Mouse (Mus musculus) liver, embryonic 14.5 days (tissue): ENCODE results near the gene Ltbp4.

Experiments
- CTCF ChIP-seq: IDR thresholded peaks from 2 replicates; pipeline ENCODE4 v1.5.1; 2016; ENCODE audit warnings: antibody characterized with exemption, low read depth, control low read depth
- EP300 ChIP-seq: IDR thresholded peaks from 2 replicates; pipeline ENCODE4 v1.6.1; 2016; ENCODE audit warnings: antibody characterized with exemption, low read depth

DNA sequence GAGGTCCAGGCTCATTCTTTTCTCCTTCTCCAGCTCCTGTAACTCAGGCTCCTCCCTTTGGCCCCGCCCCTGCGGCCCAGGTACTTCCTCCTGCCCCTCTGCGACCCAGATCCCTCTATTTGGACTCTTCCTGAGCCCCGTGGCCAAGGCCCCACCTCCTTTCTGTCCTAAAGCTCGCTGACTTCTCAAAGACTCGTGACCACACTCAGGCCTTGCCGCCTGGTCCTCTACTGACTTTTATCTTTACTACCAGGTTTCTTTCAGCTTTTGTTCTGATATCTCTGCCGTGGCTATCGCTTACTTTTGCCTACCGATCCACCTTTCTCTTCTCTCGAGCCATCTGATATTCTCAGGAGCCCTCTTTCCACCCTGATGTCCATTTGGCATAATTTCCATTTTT is 30.5 kb upstream of the Ltbp4 start:
- TF ChIP-seq CTCF (no peak), EP300 (no peak)
